Mouse (Mus musculus) brain, embryonic 14.5 days (tissue): ENCODE results near the gene Tbc1d5. TPM values are rescaled to one million over a fixed set of nuclear protein-coding genes. Genes with fewer than 3 reads are reported as not detected.

Experiments
- DNase-seq: peaks from one replicate; pipeline ENCODE4 v3.0.0-alpha.2; 2011; ENCODE audit warnings: low read depth
- CTCF ChIP-seq: fragments of 200-500 bp; IDR thresholded peaks from 2 replicates; pipeline ENCODE4 v1.5.1; 2012; ENCODE audit warnings: inconsistent platforms, mild to moderate bottlenecking, moderate library complexity, borderline replicate concordance; ENCODE audit not compliant: insufficient read depth, insufficient read length; ENCODE audit errors: extremely low read depth
- POLR2A ChIP-seq: fragments of 200-500 bp; IDR thresholded peaks from 2 replicates; pipeline ENCODE4 v1.6.1; 2012; ENCODE audit warnings: mild to moderate bottlenecking, inconsistent platforms, borderline replicate concordance; ENCODE audit not compliant: poor library complexity, insufficient read depth, insufficient read length, severe bottlenecking; ENCODE audit errors: extremely low read depth
- polyA plus RNA-seq: library from polyadenylated mRNA; depleted of rRNA; stranded (reverse); fragments of >200 nt; gene quantifications from 2 replicates; pipeline ENCODE4 v1.2.3, GENCODE M21; 2012; rRNA removed

Gene Tbc1d5
- 8.3 and 11.0 TPM in 2 replicates for polyA plus RNA-seq

- peak; percentile 94 for DNase-seq
- no peak; the same call in 1 of the 2 replicates for TF ChIP-seq POLR2A
- TF ChIP-seq CTCF = no peak
Measured at GRCm38 (mm10) chr17:51179195-51179953, at the start of gene Tbc1d5. Gene Tbc1d5, minus strand, starts transcription at chr17:51179352.

- no peak for TF ChIP-seq CTCF
Measured at GRCm38 (mm10) chr17:51226056-51226455, 46.9 kb upstream of the Tbc1d5 start.

GRCm38 (mm10) chr17:51223152-51223551, 44.0 kb upstream of the Tbc1d5 start:
- peak; percentile 64 for DNase-seq

More at GRCm38 (mm10) chr17:51226056-51226455, 46.9 kb upstream of the Tbc1d5 start:
- no peak for DNase-seq

GRCm38 (mm10) chr17:51221075-51221474, 41.9 kb upstream of the Tbc1d5 start:
- DNase-seq = no peak
- TF ChIP-seq CTCF (no peak), POLR2A (no peak)

More at GRCm38 (mm10) chr17:51223152-51223551, 44.0 kb upstream of the Tbc1d5 start:
- TF ChIP-seq CTCF (no peak), POLR2A (no peak)

GRCm38 (mm10) chr17:51219897-51220296, 40.7 kb upstream of the Tbc1d5 start:
- TF ChIP-seq CTCF = no peak
- no peak for TF ChIP-seq POLR2A
- no peak for DNase-seq

GRCm38 (mm10) chr17:51216426-51216825, 37.3 kb upstream of the Tbc1d5 start:
- no peak for DNase-seq
- TF ChIP-seq CTCF (no peak), POLR2A (no peak)

- no peak for DNase-seq
- TF ChIP-seq CTCF (no peak), POLR2A (no peak)
Measured at GRCm38 (mm10) chr17:51209565-51209964, 30.4 kb upstream of the Tbc1d5 start.

- TF ChIP-seq POLR2A (no peak), CTCF (no peak)
- no peak for DNase-seq
Measured at GRCm38 (mm10) chr17:51204643-51205042, 25.5 kb upstream of the Tbc1d5 start.

- TF ChIP-seq POLR2A (no peak), CTCF (no peak)
- peak; percentile 24 for DNase-seq
Measured at GRCm38 (mm10) chr17:51195561-51195960, 16.4 kb upstream of the Tbc1d5 start.

- TF ChIP-seq POLR2A (no peak), CTCF (no peak)
- no peak for DNase-seq
Measured at GRCm38 (mm10) chr17:51194787-51195186, 15.6 kb upstream of the Tbc1d5 start.

GRCm38 (mm10) chr17:51191381-51191780, 12.2 kb upstream of the Tbc1d5 start:
- no peak for DNase-seq
- TF ChIP-seq POLR2A = no peak
- TF ChIP-seq CTCF = no peak

- TF ChIP-seq CTCF (peak; percentile 1; the same call in 1 of the 2 replicates), POLR2A (no peak)
- DNase-seq = peak; percentile 41
Measured at GRCm38 (mm10) chr17:51182715-51183114, 3.6 kb upstream of the Tbc1d5 start.
